Mouse (Mus musculus) 3134 (cell line): ENCODE measurements around the gene Olfr195.
"Not testable (repeated sequence)": the region's sequence is repeated elsewhere in the genome, so short reads cannot be mapped to it uniquely, and the experiment has no call there.

Source experiments
- DNase-seq: peaks from one replicate; pipeline ENCODE4 v3.0.0-alpha.2; 2011; ENCODE audit warnings: low spot score; ENCODE audit not compliant: insufficient read length; ENCODE audit errors: extremely low read depth

The Olfr195 gene

GRCm38 (mm10) chr16:59146746-59147145 is at the start of gene Olfr195:
TSS of gene Olfr195 (plus strand) at chr16:59147046.
- no peak for DNase-seq

GRCm38 (mm10) chr16:59105312-59105711 is 41.5 kb upstream of the Olfr195 start:
- no peak for DNase-seq

- DNase-seq, result not testable (repeated sequence)
Observed at GRCm38 (mm10) chr16:59108522-59108921, 38.3 kb upstream of the Olfr195 start.

GRCm38 (mm10) chr16:59111781-59112180 is 35.1 kb upstream of the Olfr195 start, which contains the start of gene Olfr193:
TSS of gene Olfr193 (minus strand) at chr16:59111881.
- DNase-seq, result no peak

- DNase-seq, result no peak
Observed at GRCm38 (mm10) chr16:59120969-59121368, 25.9 kb upstream of the Olfr195 start, which contains the start of gene Olfr194. TSS of gene Olfr194 (minus strand) at chr16:59121069.

- DNase-seq, result no peak
Observed at GRCm38 (mm10) chr16:59130740-59131139, 16.1 kb upstream of the Olfr195 start.

GRCm38 (mm10) chr16:59141105-59141504 is 5.7 kb upstream of the Olfr195 start:
- no peak for DNase-seq

GRCm38 (mm10) chr16:59151996-59152395 is 5.2 kb downstream of the Olfr195 start:
- DNase-seq, result no peak

- DNase-seq, result no peak
Observed at GRCm38 (mm10) chr16:59170354-59170753, 23.5 kb downstream of the Olfr195 start, which contains the start of gene Olfr196. TSS of gene Olfr196 (minus strand) at chr16:59170454.
